Mouse (Mus musculus) retina, postnatal 7 days (tissue): Measurements from ENCODE around the gene Spg7.
A peak's percentile ranks its signal among the peaks of the same experiment; 100 is the strongest.
"Not testable (repeated sequence)": the region's sequence is repeated elsewhere in the genome, so short reads cannot be mapped to it uniquely, and the experiment has no call there.

Experiments
- DNase-seq: peaks from one replicate; pipeline ENCODE4 v3.0.0-alpha.2; 2012; ENCODE audit warnings: low read depth, low spot score

Spg7 gene

GRCm38 (mm10) chr8:123062721-123063120 lies at the start of gene Spg7:
Spg7 (plus strand) TSS chr8:123062942.
- peak; percentile 46 for DNase-seq

- DNase-seq: no peak
Observed at GRCm38 (mm10) chr8:123014429-123014828, 48.3 kb upstream of the Spg7 start.

- DNase-seq: no peak
Observed at GRCm38 (mm10) chr8:123015074-123015473, 47.7 kb upstream of the Spg7 start.

- DNase-seq: no peak
Observed at GRCm38 (mm10) chr8:123017143-123017542, 45.6 kb upstream of the Spg7 start.

GRCm38 (mm10) chr8:123018484-123019164 lies 44.1 kb upstream of the Spg7 start:
- no peak for DNase-seq

- no peak for DNase-seq
Observed at GRCm38 (mm10) chr8:123020084-123020483, 42.7 kb upstream of the Spg7 start.

- DNase-seq: no peak
Observed at GRCm38 (mm10) chr8:123020859-123021258, 41.9 kb upstream of the Spg7 start.

- no peak for DNase-seq
Observed at GRCm38 (mm10) chr8:123021259-123021658, 41.5 kb upstream of the Spg7 start.

GRCm38 (mm10) chr8:123022727-123023126 lies 40.0 kb upstream of the Spg7 start:
- DNase-seq: no peak

- DNase-seq: no peak
Observed at GRCm38 (mm10) chr8:123024226-123024625, 38.5 kb upstream of the Spg7 start.

- DNase-seq: no peak
Observed at GRCm38 (mm10) chr8:123025951-123026351, 36.8 kb upstream of the Spg7 start.

GRCm38 (mm10) chr8:123027786-123028185 lies 35.0 kb upstream of the Spg7 start:
- no peak for DNase-seq

GRCm38 (mm10) chr8:123030091-123030490 lies 32.7 kb upstream of the Spg7 start:
- not testable (repeated sequence) for DNase-seq

GRCm38 (mm10) chr8:123031321-123031978 lies 31.3 kb upstream of the Spg7 start:
- no peak for DNase-seq

- no peak for DNase-seq
Observed at GRCm38 (mm10) chr8:123032730-123033129, 30.0 kb upstream of the Spg7 start.

GRCm38 (mm10) chr8:123033431-123033830 lies 29.3 kb upstream of the Spg7 start:
- DNase-seq: no peak

GRCm38 (mm10) chr8:123034171-123034570 lies 28.6 kb upstream of the Spg7 start:
- DNase-seq: no peak

- no peak for DNase-seq
Observed at GRCm38 (mm10) chr8:123036956-123037355, 25.8 kb upstream of the Spg7 start.

GRCm38 (mm10) chr8:123037487-123037886 lies 25.3 kb upstream of the Spg7 start:
- no peak for DNase-seq

- no peak for DNase-seq
Observed at GRCm38 (mm10) chr8:123038351-123038750, 24.4 kb upstream of the Spg7 start.

GRCm38 (mm10) chr8:123039376-123040109 lies 23.2 kb upstream of the Spg7 start:
- DNase-seq: no peak

GRCm38 (mm10) chr8:123040110-123040650 lies 22.6 kb upstream of the Spg7 start:
- DNase-seq: no peak
